Comparison of ENCODE assay signal across 10 mouse cellular contexts in genomic region chr7:30453766-30454165, GRCm38 (mm10). TPM values are rescaled to one million over a fixed set of nuclear protein-coding genes. Genes with fewer than 3 reads are reported as not detected.
DNase-seq lines count a peak whose midpoint lies in the region; ATAC-seq and TF ChIP-seq lines count a peak whose summit lies in the region.
"Had no signal": no experiment of that assay in that cellular context is flagged by ENCODE, and none has a peak within 500 bp of the region (broad histone marks: within the 10 kb centered on the region; RNA-seq: fewer than 3 reads in every experiment).

No protein-coding gene starts in this region.

- TF ChIP-seq CTCF in lung, embryonic 14.5 days (IDR thresholded peaks at IDR 0.05; ENCODE audit: low read depth), result no peak

- ATAC-seq in intestine, embryonic 15.5 days, result peak; percentile 88
- ATAC-seq in lung, embryonic 14.5 days (ENCODE audit: insufficient read depth), result no peak

- peak overlapping the region; percentile 48 for H3K4me2 ChIP-seq in intestine, embryonic 15.5 days (replicated peaks)
- H3K4me2 ChIP-seq in lung, embryonic 14.5 days, result no peak overlapping the region

- peak overlapping the region; percentile 17; the same call in 1 of the 2 replicates for H3K4me3 ChIP-seq in intestine, embryonic 15.5 days (replicated peaks)
- no peak overlapping the region for H3K4me3 ChIP-seq in lung, embryonic 14.5 days (ENCODE audit: low read depth, low read length)
- H3K4me3 ChIP-seq: erythroblast, embryonic 14.5 days had no signal

- intact Hi-C loops in gastrocnemius, postnatal 36 days (cut with DNase I), result no loop called here

- peak; percentile 34 for DNase-seq in embryo, embryonic 11 days
- no peak for DNase-seq in embryo, embryonic 10 days (ENCODE audit: low spot score)
- DNase-seq in T-cell, adult 2 months (ENCODE audit: low spot score), result peak; percentile 46
- peak; percentile 32 for DNase-seq in lung, embryonic 14.5 days
- peak; percentile 55 to 74 for DNase-seq in spleen, postnatal 4 days (ENCODE audit: low spot score in 2 of 2)
- DNase-seq in gastrocnemius, adult 18-20 months (ENCODE audit: low spot score), result no peak
- no peak for DNase-seq in gastrocnemius, postnatal 36 days

- H3K27me3 ChIP-seq in intestine, embryonic 15.5 days (replicated peaks), result peaks cover 67% of the 10 kb centered on the region
- peaks cover 67% of the 10 kb centered on the region for H3K27me3 ChIP-seq in lung, embryonic 14.5 days (ENCODE audit: insufficient read depth, low read length)

- H3K36me3 ChIP-seq in intestine, embryonic 15.5 days, result no peaks in the 10 kb centered on the region
- no peaks in the 10 kb centered on the region for H3K36me3 ChIP-seq in lung, embryonic 14.5 days (ENCODE audit: insufficient read depth)

- peaks cover 17% of the 10 kb centered on the region for H3K4me1 ChIP-seq in intestine, embryonic 15.5 days (replicated peaks)
- no peaks in the 10 kb centered on the region for H3K4me1 ChIP-seq in lung, embryonic 14.5 days (ENCODE audit: insufficient read depth)

- no peaks in the 10 kb centered on the region for H3K9me3 ChIP-seq in intestine, embryonic 15.5 days
- no peaks in the 10 kb centered on the region for H3K9me3 ChIP-seq in lung, embryonic 14.5 days (ENCODE audit: low read depth, low read length)

- WGBS in intestine, embryonic 15.5 days, result 1% methylated on average over 25 of the region's 25 CpGs
- WGBS in lung, embryonic 14.5 days, result 3% methylated on average over 25 of the region's 25 CpGs

- H3K27ac ChIP-seq in intestine, embryonic 15.5 days, result no peak overlapping the region
- no peak overlapping the region for H3K27ac ChIP-seq in lung, embryonic 14.5 days (ENCODE audit: low read depth)

- H3K9ac ChIP-seq in intestine, embryonic 15.5 days, result no peak overlapping the region
- H3K9ac ChIP-seq in lung, embryonic 14.5 days, result no peak overlapping the region

RNA-seq across cellular contexts. Expression of gene Kirrel2, which starts 3.7 kb away (rescaled TPM):
- polyA plus RNA-seq in intestine, embryonic 15.5 days (2015; fragmentation: Nextera tagmentation; extraction: Ambion mirVana), result 2.0 and 3.0 TPM in 2 replicates
- not detected in 2 replicates for polyA plus RNA-seq in lung, embryonic 14.5 days (2014; fragmentation: Nextera tagmentation; extraction: Ambion mirVana)
- not detected for total RNA-seq in gastrocnemius, adult 18-20 months (2021)
- not detected for total RNA-seq in gastrocnemius, postnatal 36 days (2021)
- polyA plus RNA-seq: C2C12 had no signal

RNA-seq across cellular contexts. Expression of gene Nphs1, which starts 4.3 kb away (rescaled TPM):
- 1.3 and 3.3 TPM in 2 replicates for polyA plus RNA-seq in intestine, embryonic 15.5 days (2015; fragmentation: Nextera tagmentation; extraction: Ambion mirVana)
- 0.19 TPM in 1 of 2 replicates, not detected in the other for polyA plus RNA-seq in lung, embryonic 14.5 days (2014; fragmentation: Nextera tagmentation; extraction: Ambion mirVana)
- not detected for total RNA-seq in gastrocnemius, adult 18-20 months (2021)
- total RNA-seq in gastrocnemius, postnatal 36 days (2021), result not detected
- polyA plus RNA-seq: erythroblast, embryonic 14.5 days had no signal

RNA-seq across cellular contexts. Expression of gene Aplp1, which starts 8.4 kb away (rescaled TPM):
- polyA plus RNA-seq in intestine, embryonic 15.5 days (2015; fragmentation: Nextera tagmentation; extraction: Ambion mirVana), result 39.0 and 40.8 TPM in 2 replicates
- polyA plus RNA-seq in lung, embryonic 14.5 days (2014; fragmentation: Nextera tagmentation; extraction: Ambion mirVana), result 22.3 and 22.6 TPM in 2 replicates
- total RNA-seq in gastrocnemius, adult 18-20 months (2021), result 1 to 10 TPM in 1 of 2 experiments, under 1 TPM in 1; 0.82 to 1.4 TPM
- 1 to 10 TPM in 1 of 2 experiments, under 1 TPM in 1; 0.62 to 1.0 TPM for total RNA-seq in gastrocnemius, postnatal 36 days (2021)

RNA-seq across cellular contexts. Expression of gene Nfkbid, which starts 32.2 kb away (rescaled TPM):
- 2.1 and 2.4 TPM in 2 replicates for polyA plus RNA-seq in intestine, embryonic 15.5 days (2015; fragmentation: Nextera tagmentation; extraction: Ambion mirVana)
- 1.7 and 2.0 TPM in 2 replicates for polyA plus RNA-seq in lung, embryonic 14.5 days (2014; fragmentation: Nextera tagmentation; extraction: Ambion mirVana)
- under 1 TPM in 1 of 2 experiments, not detected in 1; 0.11 TPM for total RNA-seq in gastrocnemius, adult 18-20 months (2021)
- total RNA-seq in gastrocnemius, postnatal 36 days (2021), result under 1 TPM; 0.12 to 0.20 TPM

RNA-seq across cellular contexts. Expression of gene Hcst, which starts 34.1 kb away (rescaled TPM):
- polyA plus RNA-seq in intestine, embryonic 15.5 days (2015; fragmentation: Nextera tagmentation; extraction: Ambion mirVana), result 2.2 and 2.5 TPM in 2 replicates
- 1.5 and 2.0 TPM in 2 replicates for polyA plus RNA-seq in lung, embryonic 14.5 days (2014; fragmentation: Nextera tagmentation; extraction: Ambion mirVana)
- total RNA-seq in gastrocnemius, adult 18-20 months (2021), result not detected
- total RNA-seq in gastrocnemius, postnatal 36 days (2021), result under 1 TPM in 1 of 2 experiments, not detected in 1; 0.86 TPM
- polyA plus RNA-seq: C2C12; erythroblast, embryonic 14.5 days had no signal

Comparison
In these comparisons a context has a peak if more than half of its experiments do, and no peak if none do; other contexts are left out.
1. DNase-seq: peak in embryo, embryonic 11 days (single experiment), T-cell, adult 2 months (single experiment), lung, embryonic 14.5 days (single experiment) and spleen, postnatal 4 days (2 of 2); none in embryo, embryonic 10 days (single experiment), gastrocnemius, adult 18-20 months (single experiment) and gastrocnemius, postnatal 36 days (0 of 2).